Mouse (Mus musculus): Measurements from ENCODE around the gene 1700028J19Rik. TPM values are rescaled to one million over a fixed set of nuclear protein-coding genes. Genes with fewer than 3 reads are reported as not detected.
A peak's percentile ranks its signal among the peaks of the same experiment; 100 is the strongest.
"Not testable (repeated sequence)": the region's sequence is repeated elsewhere in the genome, so short reads cannot be mapped to it uniquely, and the experiment has no call there.

1700028J19Rik gene
- polyA plus RNA-seq, 1 experiment from 2014 or later: 0.97 TPM

- Histone ChIP-seq H3K27me3 (ENCODE audit: control insufficient read depth, insufficient read depth, low read depth, low read length) (no peaks in the 10 kb centered on the region; the same call in 1 of the 2 replicates), H3K9ac (ENCODE audit: low read length) (no peak within 1 kb of the TSS), H3K4me1 (replicated peaks; ENCODE audit: control insufficient read depth, insufficient read depth, low read length) (no peaks in the 10 kb centered on the region), H3K4me3 (ENCODE audit: low read length) (no peak within 1 kb of the TSS), H3K27ac (ENCODE audit: low read length) (no peak within 1 kb of the TSS), H3K36me3 (ENCODE audit: control insufficient read depth, insufficient read depth, low read length) (peaks cover 8% of the 10 kb centered on the region), H3K4me2 (ENCODE audit: low read depth, low read length) (no peak within 1 kb of the TSS), H3K9me3 (ENCODE audit: control insufficient read depth, low read length) (no peaks in the 10 kb centered on the region)
- ATAC-seq (ENCODE audit: low read depth): no peak
- WGBS: 73% methylated on average over 4 of the region's 4 CpGs
Measured at GRCm38 (mm10) chr7:44257278-44257677, 10.8 kb upstream of the 1700028J19Rik start, which contains the start of gene Acp4. Acp4 (minus strand) TSS chr7:44257378.

GRCm38 (mm10) chr7:44254930-44255329 is 8.4 kb upstream of the 1700028J19Rik start:
- Histone ChIP-seq H3K4me2 (ENCODE audit: low read depth, low read length) (no peak overlapping the region), H3K27ac (ENCODE audit: low read length) (no peak overlapping the region), H3K4me3 (ENCODE audit: low read length) (no peak overlapping the region), H3K27me3 (ENCODE audit: control insufficient read depth, insufficient read depth, low read depth, low read length) (no peaks in the 10 kb centered on the region), H3K36me3 (ENCODE audit: control insufficient read depth, insufficient read depth, low read length) (peaks cover 18% of the 10 kb centered on the region), H3K9ac (ENCODE audit: low read length) (no peak overlapping the region), H3K4me1 (replicated peaks; ENCODE audit: control insufficient read depth, insufficient read depth, low read length) (no peaks in the 10 kb centered on the region), H3K9me3 (ENCODE audit: control insufficient read depth, low read length) (no peaks in the 10 kb centered on the region)
- ATAC-seq (ENCODE audit: low read depth): no peak
- WGBS: 61% methylated on average over 6 of the region's 6 CpGs

GRCm38 (mm10) chr7:44253023-44253616 is 6.6 kb upstream of the 1700028J19Rik start:
- WGBS: 63% methylated on average over 15 of the region's 15 CpGs
- Histone ChIP-seq H3K4me2 (ENCODE audit: low read depth, low read length) (no peak overlapping the region), H3K27ac (ENCODE audit: low read length) (no peak overlapping the region), H3K4me3 (ENCODE audit: low read length) (no peak overlapping the region), H3K36me3 (ENCODE audit: control insufficient read depth, insufficient read depth, low read length) (peaks cover 28% of the 10 kb centered on the region), H3K4me1 (replicated peaks; ENCODE audit: control insufficient read depth, insufficient read depth, low read length) (peaks cover under 1% of the 10 kb centered on the region; the same call in 1 of the 2 replicates), H3K9ac (ENCODE audit: low read length) (no peak overlapping the region), H3K9me3 (ENCODE audit: control insufficient read depth, low read length) (no peaks in the 10 kb centered on the region), H3K27me3 (ENCODE audit: control insufficient read depth, insufficient read depth, low read depth, low read length) (no peaks in the 10 kb centered on the region)
- ATAC-seq (ENCODE audit: low read depth): no peak

- not testable (repeated sequence) for H3K9ac ChIP-seq (ENCODE audit: low read length); H3K27ac ChIP-seq (ENCODE audit: low read length); H3K4me3 ChIP-seq (ENCODE audit: low read length); H3K27me3 ChIP-seq (ENCODE audit: control insufficient read depth, insufficient read depth, low read depth, low read length); H3K4me1 ChIP-seq (replicated peaks; ENCODE audit: control insufficient read depth, insufficient read depth, low read length); H3K9me3 ChIP-seq (ENCODE audit: control insufficient read depth, low read length); ATAC-seq (ENCODE audit: low read depth); H3K4me2 ChIP-seq (ENCODE audit: low read depth, low read length)
- peaks cover 28% of the 10 kb centered on the region for H3K36me3 ChIP-seq (ENCODE audit: control insufficient read depth, insufficient read depth, low read length)
- WGBS: 85% methylated on average over 17 of the region's 17 CpGs
Measured at GRCm38 (mm10) chr7:44250732-44251275, 4.3 kb upstream of the 1700028J19Rik start.

GRCm38 (mm10) chr7:44249248-44249647 is 2.8 kb upstream of the 1700028J19Rik start:
- Histone ChIP-seq H3K4me3 (ENCODE audit: low read length) (no peak overlapping the region), H3K27me3 (ENCODE audit: control insufficient read depth, insufficient read depth, low read depth, low read length) (no peaks in the 10 kb centered on the region), H3K9ac (ENCODE audit: low read length) (no peak overlapping the region), H3K27ac (ENCODE audit: low read length) (no peak overlapping the region), H3K4me2 (ENCODE audit: low read depth, low read length) (no peak overlapping the region), H3K4me1 (replicated peaks; ENCODE audit: control insufficient read depth, insufficient read depth, low read length) (peaks cover 10% of the 10 kb centered on the region), H3K36me3 (ENCODE audit: control insufficient read depth, insufficient read depth, low read length) (peaks cover 28% of the 10 kb centered on the region), H3K9me3 (ENCODE audit: control insufficient read depth, low read length) (no peaks in the 10 kb centered on the region)
- 89% methylated on average over 4 of the region's 4 CpGs for WGBS
- no peak for ATAC-seq (ENCODE audit: low read depth)

- no peak for ATAC-seq (ENCODE audit: low read depth)
- peak overlapping the region; percentile 54 for H3K4me2 ChIP-seq (ENCODE audit: low read depth, low read length)
- H3K36me3 ChIP-seq (ENCODE audit: control insufficient read depth, insufficient read depth, low read length): peaks cover 27% of the 10 kb centered on the region
- 89% methylated on average over 2 of the region's 2 CpGs for WGBS
- H3K4me1 ChIP-seq (replicated peaks; ENCODE audit: control insufficient read depth, insufficient read depth, low read length): peaks cover 10% of the 10 kb centered on the region
- peak overlapping the region; percentile 84 for H3K4me3 ChIP-seq (ENCODE audit: low read length)
- no peaks in the 10 kb centered on the region for H3K9me3 ChIP-seq (ENCODE audit: control insufficient read depth, low read length)
- peak overlapping the region; percentile 95 for H3K9ac ChIP-seq (ENCODE audit: low read length)
- no peak overlapping the region for H3K27ac ChIP-seq (ENCODE audit: low read length)
- no peaks in the 10 kb centered on the region for H3K27me3 ChIP-seq (ENCODE audit: control insufficient read depth, insufficient read depth, low read depth, low read length)
Measured at GRCm38 (mm10) chr7:44247971-44248370, 1.5 kb upstream of the 1700028J19Rik start.

GRCm38 (mm10) chr7:44246984-44247470 is 532 bp upstream of the 1700028J19Rik start:
- peaks cover 18% of the 10 kb centered on the region for H3K36me3 ChIP-seq (ENCODE audit: control insufficient read depth, insufficient read depth, low read length)
- peaks cover 10% of the 10 kb centered on the region for H3K4me1 ChIP-seq (replicated peaks; ENCODE audit: control insufficient read depth, insufficient read depth, low read length)
- peak overlapping the region; percentile 94 for H3K27ac ChIP-seq (ENCODE audit: low read length)
- peak overlapping the region; percentile 84 for H3K4me3 ChIP-seq (ENCODE audit: low read length)
- no peaks in the 10 kb centered on the region for H3K27me3 ChIP-seq (ENCODE audit: control insufficient read depth, insufficient read depth, low read depth, low read length)
- H3K4me2 ChIP-seq (ENCODE audit: low read depth, low read length): peak overlapping the region; percentile 54
- H3K9me3 ChIP-seq (ENCODE audit: control insufficient read depth, low read length): no peaks in the 10 kb centered on the region
- ATAC-seq (ENCODE audit: low read depth): peak; percentile 10; the same call in 1 of the 2 replicates
- peak overlapping the region; percentile 95 for H3K9ac ChIP-seq (ENCODE audit: low read length)
- under 1% methylated on average over 23 of the region's 23 CpGs for WGBS

GRCm38 (mm10) chr7:44244080-44244479 is 2.4 kb downstream of the 1700028J19Rik start:
- no peak for ATAC-seq (ENCODE audit: low read depth)

GRCm38 (mm10) chr7:44241163-44241562 is 5.3 kb downstream of the 1700028J19Rik start:
- H3K4me1 ChIP-seq (replicated peaks; ENCODE audit: control insufficient read depth, insufficient read depth, low read length): peaks cover 4% of the 10 kb centered on the region
- no peak overlapping the region for H3K4me2 ChIP-seq (ENCODE audit: low read depth, low read length)
- H3K27ac ChIP-seq (ENCODE audit: low read length): no peak overlapping the region
- H3K36me3 ChIP-seq (ENCODE audit: control insufficient read depth, insufficient read depth, low read length): no peaks in the 10 kb centered on the region
- no peaks in the 10 kb centered on the region for H3K9me3 ChIP-seq (ENCODE audit: control insufficient read depth, low read length)
- WGBS: 49% methylated on average over 2 of the region's 2 CpGs
- no peak for ATAC-seq (ENCODE audit: low read depth)
- no peak overlapping the region for H3K9ac ChIP-seq (ENCODE audit: low read length)
- H3K27me3 ChIP-seq (ENCODE audit: control insufficient read depth, insufficient read depth, low read depth, low read length): no peaks in the 10 kb centered on the region
- H3K4me3 ChIP-seq (ENCODE audit: low read length): no peak overlapping the region

More at GRCm38 (mm10) chr7:44244080-44244479, 2.4 kb downstream of the 1700028J19Rik start:
- Histone ChIP-seq H3K27me3 (ENCODE audit: control insufficient read depth, insufficient read depth, low read depth, low read length) (no peaks in the 10 kb centered on the region), H3K9me3 (ENCODE audit: control insufficient read depth, low read length) (no peaks in the 10 kb centered on the region), H3K4me1 (replicated peaks; ENCODE audit: control insufficient read depth, insufficient read depth, low read length) (peaks cover 10% of the 10 kb centered on the region), H3K36me3 (ENCODE audit: control insufficient read depth, insufficient read depth, low read length) (peaks cover 4% of the 10 kb centered on the region), H3K4me3 (ENCODE audit: low read length) (no peak overlapping the region), H3K27ac (ENCODE audit: low read length) (no peak overlapping the region), H3K4me2 (ENCODE audit: low read depth, low read length) (no peak overlapping the region), H3K9ac (ENCODE audit: low read length) (no peak overlapping the region)
- 55% methylated on average over 1 of the region's 1 CpGs for WGBS

All from lung, embryonic 16.5 days (tissue).